38 mouse cellular contexts compared by ENCODE assay signal in genomic region chr5:30222681-30223080, GRCm38 (mm10). TPM values are rescaled to one million over a fixed set of nuclear protein-coding genes. Genes with fewer than 3 reads are reported as not detected.
"Had no signal": no experiment of that assay in that cellular context is flagged by ENCODE, and none has a peak within 500 bp of the region (broad histone marks: within the 10 kb centered on the region; RNA-seq: fewer than 3 reads in every experiment).

No protein-coding gene starts in this region.

- H3K4me2 ChIP-seq: heart, embryonic 12.5 days; hindbrain, embryonic 12.5 days; hindbrain, embryonic 14.5 days; intestine, embryonic 15.5 days; limb, embryonic 13.5 days; limb, embryonic 15.5 days; liver, embryonic 11.5 days; liver, embryonic 13.5 days had no signal

- H3K9ac ChIP-seq: heart, embryonic 12.5 days; hindbrain, embryonic 12.5 days; hindbrain, embryonic 14.5 days; intestine, embryonic 15.5 days; limb, embryonic 13.5 days; limb, embryonic 15.5 days; liver, embryonic 13.5 days had no signal

- H3K4me1 ChIP-seq: heart, embryonic 10.5 days; heart, embryonic 12.5 days; hindbrain, embryonic 10.5 days; hindbrain, embryonic 12.5 days; intestine, embryonic 15.5 days; limb, embryonic 13.5 days; limb, embryonic 15.5 days; liver, embryonic 13.5 days had no signal

- H3K4me3 ChIP-seq: gastrocnemius, adult 2 months; heart, embryonic 10.5 days; heart, embryonic 12.5 days; hindbrain, embryonic 10.5 days; hindbrain, embryonic 12.5 days; intestine, embryonic 15.5 days; limb, embryonic 13.5 days; limb, embryonic 15.5 days; liver, embryonic 13.5 days had no signal

- H3K36me3 ChIP-seq: hindbrain, embryonic 12.5 days; intestine, embryonic 15.5 days had no signal

- H3K27me3 ChIP-seq: heart, embryonic 12.5 days; hindbrain, embryonic 12.5 days; intestine, embryonic 15.5 days; limb, embryonic 13.5 days; limb, embryonic 15.5 days; liver, embryonic 13.5 days had no signal

- H3K27ac ChIP-seq: gastrocnemius, adult 2 months; heart, embryonic 10.5 days; hindbrain, embryonic 10.5 days; hindbrain, embryonic 12.5 days; hindbrain, embryonic 14.5 days; intestine, embryonic 15.5 days; limb, embryonic 13.5 days; limb, embryonic 15.5 days; liver, embryonic 13.5 days had no signal

- H3K9me3 ChIP-seq: heart, embryonic 10.5 days; heart, embryonic 12.5 days; hindbrain, embryonic 12.5 days; intestine, embryonic 15.5 days; limb, embryonic 13.5 days; limb, embryonic 15.5 days; liver, embryonic 13.5 days had no signal

- DNase-seq: gastrocnemius, adult 2 months; gastrocnemius, postnatal 10 days; gastrocnemius, postnatal 25 days; heart, adult 18-20 months; heart, postnatal 10 days; heart, postnatal 4 days; kidney, adult 18-20 months; kidney, adult 8-10 months; kidney, postnatal 10 days; kidney, postnatal 25 days; kidney, postnatal 4 days; layer of hippocampus, adult 9-11 months; layer of hippocampus, postnatal 36 days; left cerebral cortex, postnatal 4 days; liver, embryonic 13.5 days had no signal

- ATAC-seq: hindbrain, embryonic 16.5 days; inflammation-experienced regulatory T-cells, adult 6 months; intestine, embryonic 15.5 days; intestine, postnatal 0 days had no signal

RNA-seq across cellular contexts. Expression of gene Adgrf3, which starts 17.2 kb away (rescaled TPM):
- total RNA-seq: gastrocnemius, adult 2 months; gastrocnemius, postnatal 10 days; gastrocnemius, postnatal 25 days; layer of hippocampus, adult 18-20 months; layer of hippocampus, adult 8-10 months; layer of hippocampus, postnatal 14 days; layer of hippocampus, postnatal 36 days; left cerebral cortex, adult 8-10 months; left cerebral cortex, postnatal 10 days; left cerebral cortex, postnatal 25 days; left cerebral cortex, postnatal 4 days had no signal
- polyA plus RNA-seq: hindbrain, embryonic 10.5 days; hindbrain, embryonic 12.5 days; hindbrain, embryonic 14.5 days; hindbrain, embryonic 16.5 days; limb, embryonic 11.5 days; limb, embryonic 13.5 days; liver, embryonic 11.5 days; liver, embryonic 13.5 days had no signal

RNA-seq across cellular contexts. Expression of gene Drc1, which starts 58.5 kb away (rescaled TPM):
- total RNA-seq: gastrocnemius, adult 2 months; gastrocnemius, postnatal 25 days; granulocyte monocyte progenitor cell, adult 5-6 weeks; heart, adult 8-10 months; heart, postnatal 25 days had no signal
- polyA plus RNA-seq: heart, embryonic 14.5 days had no signal
